Mouse (Mus musculus) urinary bladder, postnatal 25 days (tissue): ENCODE data around the gene Senp2.
"Not testable (repeated sequence)": the region's sequence is repeated elsewhere in the genome, so short reads cannot be mapped to it uniquely, and the experiment has no call there.

Experiments used
- DNase-seq: peaks from one replicate; pipeline ENCODE4 v3.0.0; 2022; ENCODE audit warnings: low spot score

Gene Senp2

DNA sequence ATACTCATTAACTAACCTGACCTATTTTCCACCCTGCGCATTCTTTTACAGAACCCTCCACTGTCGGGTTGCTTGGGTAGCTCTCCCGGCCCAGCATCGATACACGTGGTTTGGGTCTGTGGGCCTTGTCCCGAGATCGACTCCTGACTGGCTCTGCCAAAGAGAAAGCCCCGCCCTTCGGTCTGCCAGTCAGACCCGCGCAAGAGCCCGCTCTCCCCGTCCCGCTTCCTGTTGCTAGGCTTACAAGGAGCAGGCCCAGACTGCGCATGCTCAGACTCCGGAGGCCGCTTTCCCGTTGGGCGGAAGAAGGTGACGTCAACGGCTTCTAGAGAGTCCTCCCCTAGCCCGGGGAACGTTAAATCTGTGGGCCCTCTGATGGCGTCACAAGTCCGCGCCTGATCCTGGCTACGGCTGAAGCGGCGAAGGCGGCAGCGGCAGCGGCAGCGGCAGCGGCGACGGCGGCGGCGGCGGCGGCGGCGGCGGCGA is at the start of gene Senp2:
Senp2 (plus strand) TSS at position 386 of the 486 bp plus-strand sequence.
- DNase-seq: peak; percentile 99

DNA sequence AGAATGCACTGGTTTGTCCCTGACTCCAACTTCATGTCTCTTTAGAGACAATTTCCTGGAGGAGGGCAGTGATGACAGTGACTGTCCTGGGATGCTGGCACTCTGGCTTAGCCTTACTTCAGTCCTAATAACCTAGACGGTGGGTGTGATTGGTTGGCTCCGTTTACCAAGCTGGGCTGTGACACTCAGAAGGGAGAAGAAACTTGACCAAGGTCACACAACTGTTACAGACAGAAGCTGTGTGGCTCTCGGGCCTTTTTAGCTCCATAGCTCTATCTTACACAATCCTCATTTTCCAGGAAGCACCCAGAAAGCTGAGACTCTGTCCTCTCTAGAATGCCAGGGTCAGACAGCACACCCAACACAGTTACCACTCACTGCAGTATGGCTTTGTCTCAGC is 43.7 kb upstream of the Senp2 start:
- no peak for DNase-seq

DNA sequence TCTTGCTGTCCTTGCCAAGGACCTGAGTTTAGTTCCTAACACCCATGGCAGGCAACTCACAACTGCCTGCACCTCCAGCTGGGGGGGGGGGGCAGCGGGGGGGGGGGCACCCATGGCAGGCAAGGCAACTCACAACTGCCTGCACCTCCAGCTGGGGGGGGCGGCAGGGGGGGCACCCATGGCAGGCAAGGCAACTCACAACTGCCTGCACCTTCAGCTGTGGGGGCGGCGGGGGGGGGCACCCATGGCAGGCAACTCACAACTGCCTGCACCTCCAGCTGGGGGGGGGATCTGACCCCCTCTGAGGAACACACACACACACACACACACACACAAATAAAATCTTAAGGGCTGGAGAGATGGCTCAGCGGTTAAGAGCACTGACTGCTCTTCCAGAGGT is 39.4 kb upstream of the Senp2 start:
- DNase-seq: no peak

- DNase-seq: no peak
Observed at GRCm38 (mm10) chr16:21970536-21970935, 38.7 kb upstream of the Senp2 start.

DNA sequence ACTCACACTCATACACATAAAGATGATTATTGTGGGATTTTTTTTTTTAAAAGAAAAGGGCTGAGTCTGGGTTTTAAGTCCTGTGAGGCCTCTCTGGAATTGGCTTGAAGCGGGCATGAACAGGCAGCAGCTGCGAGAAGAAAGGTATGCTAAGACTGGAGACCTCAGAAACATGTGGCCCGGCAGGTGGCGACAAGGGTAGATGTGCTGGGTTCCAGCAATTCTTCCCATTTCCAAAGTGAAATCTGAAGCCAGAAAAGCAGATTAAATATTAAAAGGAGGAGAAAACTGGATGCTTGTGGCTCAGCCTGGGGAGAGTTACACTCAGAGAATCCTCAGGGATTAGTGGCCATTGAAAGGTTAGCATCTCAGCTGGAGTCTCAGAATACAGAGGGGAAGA is 37.8 kb upstream of the Senp2 start:
- no peak for DNase-seq

- no peak for DNase-seq
Observed at GRCm38 (mm10) chr16:21976203-21976602, 33.1 kb upstream of the Senp2 start.

DNA sequence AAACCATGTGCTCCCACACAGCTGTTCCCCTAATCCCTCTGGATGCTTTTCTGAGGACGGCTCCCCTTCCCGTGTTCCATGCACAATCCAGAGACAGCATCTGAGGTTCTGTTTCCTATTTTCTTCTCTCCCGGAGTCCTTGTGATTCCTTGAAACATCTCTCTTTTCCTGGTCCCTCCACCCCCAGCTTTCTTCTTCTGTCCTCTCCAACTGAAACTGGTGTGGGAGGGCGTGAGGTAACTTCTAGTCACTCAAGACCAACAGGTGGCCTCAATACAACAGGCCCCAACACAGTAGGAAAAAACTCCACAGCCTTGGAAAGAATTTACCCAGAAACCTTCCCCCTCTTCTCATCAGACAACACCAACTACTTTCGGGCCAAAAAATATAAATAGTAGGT is 31.9 kb upstream of the Senp2 start:
- no peak for DNase-seq

- DNase-seq: no peak
Observed at GRCm38 (mm10) chr16:21983146-21983545, 26.1 kb upstream of the Senp2 start.

DNA sequence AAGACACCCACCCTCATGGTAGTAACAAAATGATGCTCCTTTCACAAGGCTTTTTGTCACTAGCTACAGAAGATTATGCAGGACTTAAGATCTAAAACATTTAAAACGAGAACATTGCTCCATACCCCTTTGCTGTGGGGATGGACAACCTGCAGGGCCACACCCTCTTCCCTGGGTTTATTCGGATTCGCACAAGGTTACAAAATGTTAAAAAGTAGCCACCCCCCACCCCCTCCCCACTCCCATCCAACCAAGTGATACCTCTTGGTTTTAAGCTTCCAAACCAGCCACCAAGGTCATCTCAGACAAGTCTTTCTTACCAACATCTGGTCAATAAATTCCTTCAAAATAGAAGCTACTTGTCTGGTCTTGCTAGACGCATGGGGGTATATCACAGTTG is 25.7 kb upstream of the Senp2 start:
- DNase-seq: no peak

DNA sequence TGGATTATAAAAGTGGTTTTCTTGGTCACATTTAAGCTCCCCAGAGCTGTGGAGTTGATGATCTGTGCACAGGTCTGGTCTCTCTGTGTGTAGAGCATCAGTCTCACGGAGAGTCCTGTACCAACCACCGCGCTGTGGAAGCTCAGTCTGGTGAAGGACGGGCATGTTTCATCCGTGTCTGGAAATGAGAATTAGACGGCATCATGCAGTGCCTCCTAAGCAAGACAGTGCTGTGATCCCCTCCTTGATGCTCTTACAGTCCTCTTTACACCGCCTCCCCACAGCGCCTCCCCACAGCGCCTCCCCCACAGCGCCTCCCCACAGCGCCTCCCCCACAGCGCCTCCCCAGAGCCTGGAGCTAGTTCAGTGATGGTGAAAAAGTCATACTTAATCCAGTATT is 25.2 kb upstream of the Senp2 start:
- no peak for DNase-seq

DNA sequence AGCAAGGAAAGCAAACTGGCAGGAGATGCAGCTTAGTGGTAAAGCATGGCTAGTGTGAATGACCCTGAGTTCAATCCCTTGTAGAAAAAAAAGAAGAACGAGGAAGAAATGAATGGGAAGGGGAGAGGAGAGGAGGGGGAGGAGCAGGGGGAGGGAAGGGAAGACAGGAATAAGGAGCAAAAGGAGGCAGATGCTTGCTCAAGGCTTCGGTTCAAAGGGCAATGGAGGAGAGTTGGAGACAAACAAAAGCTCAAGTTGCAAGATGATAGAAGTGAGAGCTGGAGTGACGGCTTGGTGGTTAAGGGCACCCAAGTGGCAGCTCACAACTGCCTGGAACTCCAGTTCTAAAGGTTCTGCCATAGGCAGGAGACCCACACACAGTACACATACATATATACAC is 23.1 kb upstream of the Senp2 start:
- DNase-seq: no peak

DNA sequence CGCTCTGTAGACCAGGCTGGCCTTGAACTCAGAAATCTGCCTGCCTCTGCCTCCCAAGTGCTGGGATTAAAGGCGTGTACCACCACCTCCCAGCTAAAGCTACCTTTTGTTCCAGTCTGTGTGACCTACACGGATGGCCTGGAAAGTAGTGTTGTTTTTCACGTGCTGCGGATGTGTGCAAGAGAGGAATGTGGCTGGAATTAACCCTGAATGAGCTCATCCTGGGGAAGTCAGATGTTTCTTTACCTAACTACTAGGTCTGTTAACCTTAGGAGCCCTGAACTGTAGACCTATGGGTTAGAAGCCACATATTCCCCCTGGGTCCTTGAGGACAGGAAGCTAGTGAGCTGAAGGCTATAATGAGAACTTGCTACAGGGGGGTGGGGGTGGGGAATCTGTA is 21.3 kb upstream of the Senp2 start:
- DNase-seq: no peak

DNA sequence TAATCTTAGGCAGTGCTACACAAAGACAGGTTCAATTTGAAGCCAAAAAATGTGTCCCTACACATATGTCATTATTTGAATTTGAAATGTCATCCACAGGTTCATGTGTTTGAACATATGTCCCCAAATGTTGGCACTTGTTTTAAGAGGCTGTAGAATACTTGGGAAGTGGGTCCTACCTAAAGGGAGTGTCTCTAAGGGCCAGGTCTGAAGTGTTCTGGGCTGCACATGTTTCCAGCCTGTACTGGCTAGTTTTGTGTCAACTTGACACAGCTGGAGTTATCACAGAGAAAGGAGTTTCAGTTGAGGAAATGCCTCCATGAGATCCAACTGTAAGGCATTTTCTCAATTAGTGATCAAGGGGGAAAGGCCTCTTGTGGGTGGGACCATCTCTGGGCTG is 18.4 kb upstream of the Senp2 start:
- DNase-seq: not testable (repeated sequence)

DNA sequence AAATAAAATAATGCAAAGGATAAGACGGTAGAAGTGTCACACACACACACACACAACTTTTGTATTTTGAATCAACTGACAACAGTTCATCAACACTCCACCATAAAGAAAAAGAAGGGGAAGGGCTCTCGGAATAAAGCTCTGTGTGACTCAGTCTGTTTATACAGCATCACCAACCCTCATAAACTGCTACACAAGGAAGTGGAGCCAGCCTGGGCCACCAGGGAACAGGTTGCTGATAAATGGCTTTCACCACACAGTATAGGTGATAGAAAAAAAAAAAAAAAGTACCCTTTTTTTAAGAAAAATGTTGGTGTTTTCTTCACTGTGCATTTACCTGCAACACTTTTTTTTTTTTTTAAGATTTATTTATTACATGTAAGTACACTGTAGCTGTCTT is 17.5 kb upstream of the Senp2 start:
- no peak for DNase-seq

- DNase-seq: peak; percentile 31
Observed at GRCm38 (mm10) chr16:21995304-21995703, 14.0 kb upstream of the Senp2 start, which contains the start of gene Liph. Gene Liph (minus strand): TSS chr16:21995663.

- no peak for DNase-seq
Observed at GRCm38 (mm10) chr16:21996402-21996801, 12.9 kb upstream of the Senp2 start.

DNA sequence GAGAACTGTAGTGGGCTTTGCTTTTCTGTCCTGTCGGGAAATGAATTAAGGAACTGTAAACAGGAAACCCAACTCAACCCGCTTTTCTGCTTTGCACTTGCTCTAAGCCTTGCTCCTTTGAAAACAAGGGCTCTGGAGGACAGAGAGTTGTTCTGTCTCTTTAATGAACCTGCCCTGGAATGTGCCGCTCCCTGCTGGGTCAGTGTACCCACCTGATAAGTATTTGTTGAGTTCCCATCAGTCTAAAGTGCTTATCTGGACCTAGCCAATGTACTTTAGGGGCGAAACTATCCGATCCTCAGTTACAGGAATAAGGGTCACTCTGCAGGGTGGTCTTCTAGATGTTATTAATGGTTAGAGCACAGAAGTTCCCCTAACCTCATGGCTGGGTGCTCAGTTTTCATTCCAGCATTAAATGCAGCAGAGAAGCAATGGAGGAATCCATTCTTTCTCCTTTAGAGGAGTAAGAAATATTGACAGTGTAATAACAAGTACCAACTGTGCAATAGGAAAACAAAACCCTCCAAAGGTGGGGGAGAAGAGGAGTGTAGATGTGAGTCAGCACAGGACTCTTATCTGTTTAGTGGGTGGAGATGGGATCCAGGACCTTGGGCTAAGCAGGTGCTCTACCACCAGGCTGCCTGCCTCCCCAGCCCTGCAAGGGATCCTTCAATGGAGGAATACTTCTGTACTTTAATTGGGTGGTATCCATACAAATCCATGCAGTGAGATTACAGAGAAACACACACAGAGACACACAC is 12.2 kb upstream of the Senp2 start:
- DNase-seq: peak; percentile 34

GRCm38 (mm10) chr16:21998061-21998460 is 11.2 kb upstream of the Senp2 start:
- DNase-seq: no peak

- DNase-seq: no peak
Observed at GRCm38 (mm10) chr16:21999941-22000690, 9.2 kb upstream of the Senp2 start.

- DNase-seq: no peak
Observed at GRCm38 (mm10) chr16:22001172-22001571, 8.1 kb upstream of the Senp2 start.

DNA sequence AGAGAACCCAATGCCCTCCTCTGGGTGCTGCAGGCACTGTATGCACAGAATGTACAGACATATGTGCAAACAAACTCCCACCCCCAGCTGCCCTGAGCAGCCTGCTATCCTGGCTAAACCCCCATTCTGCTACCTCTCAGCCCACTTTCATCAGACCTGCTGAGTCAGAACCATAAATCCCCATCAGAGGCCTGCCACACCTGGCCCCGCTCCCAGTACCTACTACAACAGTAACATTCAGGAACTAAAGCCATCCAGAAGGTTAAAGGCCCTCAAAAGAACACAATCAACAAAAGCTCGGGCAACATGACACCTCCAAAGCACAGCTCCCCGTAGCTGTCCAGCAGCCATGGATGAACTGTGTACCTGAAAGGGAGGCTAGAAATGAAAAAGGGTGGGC is 7.7 kb upstream of the Senp2 start:
- no peak for DNase-seq

DNA sequence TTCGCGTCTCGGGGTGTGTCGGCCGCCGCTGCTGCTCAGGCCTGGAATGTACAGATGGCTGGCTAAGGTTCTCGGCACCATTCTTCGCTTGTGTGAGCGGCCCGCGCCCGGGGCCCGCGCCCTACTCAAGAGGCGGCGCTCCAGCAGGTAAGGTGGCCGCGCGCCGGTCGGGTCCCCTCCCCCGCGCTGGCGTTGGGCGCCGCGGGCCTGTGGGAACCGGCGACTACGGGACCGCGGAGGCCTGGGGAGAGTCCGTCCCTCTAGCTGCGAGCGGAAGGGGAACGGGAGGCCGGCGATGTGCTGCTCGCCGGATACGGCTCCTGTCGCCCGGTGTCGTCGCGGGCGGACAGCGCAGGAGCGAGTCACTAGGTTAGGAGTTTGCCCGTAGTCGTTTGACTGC is 312 bp downstream of the Senp2 start:
- DNase-seq: no peak

GRCm38 (mm10) chr16:22015569-22015968 is 6.3 kb downstream of the Senp2 start:
- no peak for DNase-seq
